Mouse (Mus musculus) gastrocnemius, adult 8-10 months (tissue): ENCODE measurements around the gene Evc2. TPM values are rescaled to one million over a fixed set of nuclear protein-coding genes. Genes with fewer than 3 reads are reported as not detected.

Source experiments
- DNase-seq, 2 experiments: peaks; one replicate each; pipeline ENCODE4 v3.0.0; 2022; ENCODE audit warnings: low spot score in 2 of 2
- total RNA-seq, 4 experiments: library from RNA; stranded (reverse); gene quantifications; 2 replicates each; pipeline ENCODE4 v1.2.4; 2022

Evc2 gene
- total RNA-seq, 4 experiments from 2014 or later, result 7.3 to 8.5 (median 7.8) TPM

- DNase-seq, result no peak
Measured at GRCm38 (mm10) chr5:37472025-37472608, 133.8 kb downstream of the Evc2 start.

Other genes starting within 250 kb of the Evc2 start
- gene Crmp1, start 96.6 kb upstream of the Evc2 start, total RNA-seq, result under 1 TPM in 2 of 4 experiments, not detected in 2; 0.17 to 0.19 TPM
- gene Evc, start 1.6 kb upstream of the Evc2 start, total RNA-seq, result 10 to 100 TPM; 19.5 to 21.9 (median 21.1) TPM